Mouse (Mus musculus) G1E (cell line): ENCODE measurements at regions not wholly inside any gene's neighbourhood (a gene's known extent, or its start where the extent isn't known, plus 50 kb on each side); places are given as distances from the start of the nearest gene placed in this dataset.

Experiments
- ATAC-seq: 2 replicates; pipeline ENCODE4 v1.8.0; 2016; ENCODE audit warnings: mild to moderate bottlenecking; ENCODE audit not compliant: insufficient number of reproducible peaks, poor library complexity, low FRiP score, severe bottlenecking; ENCODE audit errors: extremely low read depth
- DNase-seq: peaks from one replicate; pipeline ENCODE4 v3.0.0; 2012; ENCODE audit warnings: low spot score
- H3K27me3 ChIP-seq: 2 replicates; pipeline ENCODE4 v1.6.1; 2012; ENCODE audit warnings: mild to moderate bottlenecking, low read length, inconsistent platforms; ENCODE audit not compliant: insufficient read depth
- H3K36me3 ChIP-seq: replicated peaks from 2 replicates; pipeline ENCODE3; 2012; ENCODE audit warnings: mild to moderate bottlenecking, inconsistent platforms
- H3K4me1 ChIP-seq: 2 replicates; pipeline ENCODE4 v1.6.1; 2012; ENCODE audit warnings: low read depth, low read length, inconsistent platforms, mixed read lengths; ENCODE audit not compliant: insufficient read depth
- H3K4me3 ChIP-seq: 2 replicates; pipeline ENCODE4 v1.5.1; 2012; ENCODE audit warnings: low read depth, mild to moderate bottlenecking, inconsistent platforms, low read length, moderate library complexity, mixed read lengths
- H3K9me3 ChIP-seq: replicated peaks from 2 replicates; pipeline ENCODE4 v1.6.1; 2012; ENCODE audit warnings: inconsistent platforms
- CTCF ChIP-seq: IDR thresholded peaks from 2 replicates; pipeline ENCODE4 v1.5.1; 2012; ENCODE audit warnings: low read depth, low read length, inconsistent platforms, mixed read lengths
- GATA1 ChIP-seq: IDR thresholded peaks from 2 replicates; pipeline ENCODE4 v1.6.1; 2012; ENCODE audit warnings: borderline replicate concordance, low read length, inconsistent platforms, mixed read lengths
- GATA2 ChIP-seq: IDR thresholded peaks from 2 replicates; pipeline ENCODE4 v1.6.1; 2012; ENCODE audit warnings: low read depth, low read length, inconsistent platforms, borderline replicate concordance
- POLR2AphosphoS5 ChIP-seq: IDR thresholded peaks from 2 replicates; pipeline ENCODE4 v1.6.1; 2012; ENCODE audit warnings: low read depth, low read length, inconsistent platforms; ENCODE audit not compliant: insufficient replicate concordance
- TAL1 ChIP-seq: conservative IDR thresholded peaks from 2 replicates; pipeline ENCODE4 v1.6.1; 2012; ENCODE audit warnings: low read depth, low read length, inconsistent platforms, mixed read lengths

GRCm38 (mm10) chr2:78977632-78978397 is 109.9 kb downstream of the Ube2e3 start:
- Histone ChIP-seq H3K9me3 (no peaks in the 10 kb centered on the region), H3K27me3 (no peaks in the 10 kb centered on the region), H3K4me3 (no peak overlapping the region), H3K4me1 (peaks cover 35% of the 10 kb centered on the region), H3K36me3 (no peaks in the 10 kb centered on the region)
- TF ChIP-seq GATA1 (no peak), TAL1 (no peak), CTCF (no peak), GATA2 (no peak), POLR2AphosphoS5 (no peak)
- DNase-seq (no peak), ATAC-seq (no peak)

GRCm38 (mm10) chr2:78980019-78980418 is 112.1 kb downstream of the Ube2e3 start:
- DNase-seq, result no peak
- no peak for ATAC-seq
- H3K9me3 ChIP-seq, result no peaks in the 10 kb centered on the region
- H3K27me3 ChIP-seq, result no peaks in the 10 kb centered on the region
- no peak overlapping the region for H3K4me3 ChIP-seq
- H3K4me1 ChIP-seq, result peaks cover 42% of the 10 kb centered on the region
- TF ChIP-seq CTCF (no peak), POLR2AphosphoS5 (no peak), TAL1 (no peak), GATA1 (no peak), GATA2 (no peak)
- no peaks in the 10 kb centered on the region for H3K36me3 ChIP-seq

- peaks cover 42% of the 10 kb centered on the region for H3K4me1 ChIP-seq
- H3K36me3 ChIP-seq, result no peaks in the 10 kb centered on the region
- TF ChIP-seq GATA2 (no peak), GATA1 (no peak), POLR2AphosphoS5 (no peak), TAL1 (no peak), CTCF (no peak)
- H3K4me3 ChIP-seq, result no peak overlapping the region
- no peaks in the 10 kb centered on the region for H3K27me3 ChIP-seq
- H3K9me3 ChIP-seq, result no peaks in the 10 kb centered on the region
- no peak for ATAC-seq
- no peak for DNase-seq
Measured at GRCm38 (mm10) chr2:78980661-78981229, 112.8 kb downstream of the Ube2e3 start.

- Histone ChIP-seq H3K36me3 (no peaks in the 10 kb centered on the region), H3K9me3 (peaks cover 3% of the 10 kb centered on the region; the same call in 1 of the 2 replicates), H3K27me3 (no peaks in the 10 kb centered on the region), H3K4me3 (no peak overlapping the region), H3K4me1 (peaks cover 43% of the 10 kb centered on the region)
- no peak for DNase-seq
- no peak for TF ChIP-seq GATA1
- no peak for TF ChIP-seq GATA2
- TF ChIP-seq POLR2AphosphoS5, result no peak
- peak; percentile 60; the same call in 1 of the 2 replicates for TF ChIP-seq TAL1
- TF ChIP-seq CTCF, result no peak
- ATAC-seq, result peak; percentile 76
Measured at GRCm38 (mm10) chr2:78983347-78983746, 115.4 kb downstream of the Ube2e3 start.

- Histone ChIP-seq H3K27me3 (no peaks in the 10 kb centered on the region), H3K36me3 (no peaks in the 10 kb centered on the region), H3K4me1 (peaks cover 43% of the 10 kb centered on the region), H3K4me3 (no peak overlapping the region), H3K9me3 (peaks cover 3% of the 10 kb centered on the region; the same call in 1 of the 2 replicates)
- no peak for TF ChIP-seq GATA2
- no peak for TF ChIP-seq GATA1
- TF ChIP-seq TAL1, result no peak
- no peak for TF ChIP-seq CTCF
- TF ChIP-seq POLR2AphosphoS5, result no peak
- DNase-seq, result no peak
- no peak for ATAC-seq
Measured at GRCm38 (mm10) chr2:78983944-78984498, 116.1 kb downstream of the Ube2e3 start.

GRCm38 (mm10) chr2:78986984-78987383 is 119.1 kb downstream of the Ube2e3 start:
- H3K27me3 ChIP-seq, result no peaks in the 10 kb centered on the region
- DNase-seq (no peak), ATAC-seq (no peak)
- peaks cover 3% of the 10 kb centered on the region; the same call in 1 of the 2 replicates for H3K9me3 ChIP-seq
- no peaks in the 10 kb centered on the region for H3K36me3 ChIP-seq
- peaks cover 28% of the 10 kb centered on the region for H3K4me1 ChIP-seq
- no peak overlapping the region for H3K4me3 ChIP-seq
- TF ChIP-seq GATA2 (no peak), POLR2AphosphoS5 (no peak), CTCF (no peak), GATA1 (no peak), TAL1 (no peak)
